Mouse (Mus musculus): ENCODE measurements around the gene Zfp229. TPM values are rescaled to one million over a fixed set of nuclear protein-coding genes. Genes with fewer than 3 reads are reported as not detected.
"Not testable (repeated sequence)": the region's sequence is repeated elsewhere in the genome, so short reads cannot be mapped to it uniquely, and the experiment has no call there.

The Zfp229 gene
- polyA plus RNA-seq, 1 experiment from 2014 or later, result 10.2 TPM

DNA sequence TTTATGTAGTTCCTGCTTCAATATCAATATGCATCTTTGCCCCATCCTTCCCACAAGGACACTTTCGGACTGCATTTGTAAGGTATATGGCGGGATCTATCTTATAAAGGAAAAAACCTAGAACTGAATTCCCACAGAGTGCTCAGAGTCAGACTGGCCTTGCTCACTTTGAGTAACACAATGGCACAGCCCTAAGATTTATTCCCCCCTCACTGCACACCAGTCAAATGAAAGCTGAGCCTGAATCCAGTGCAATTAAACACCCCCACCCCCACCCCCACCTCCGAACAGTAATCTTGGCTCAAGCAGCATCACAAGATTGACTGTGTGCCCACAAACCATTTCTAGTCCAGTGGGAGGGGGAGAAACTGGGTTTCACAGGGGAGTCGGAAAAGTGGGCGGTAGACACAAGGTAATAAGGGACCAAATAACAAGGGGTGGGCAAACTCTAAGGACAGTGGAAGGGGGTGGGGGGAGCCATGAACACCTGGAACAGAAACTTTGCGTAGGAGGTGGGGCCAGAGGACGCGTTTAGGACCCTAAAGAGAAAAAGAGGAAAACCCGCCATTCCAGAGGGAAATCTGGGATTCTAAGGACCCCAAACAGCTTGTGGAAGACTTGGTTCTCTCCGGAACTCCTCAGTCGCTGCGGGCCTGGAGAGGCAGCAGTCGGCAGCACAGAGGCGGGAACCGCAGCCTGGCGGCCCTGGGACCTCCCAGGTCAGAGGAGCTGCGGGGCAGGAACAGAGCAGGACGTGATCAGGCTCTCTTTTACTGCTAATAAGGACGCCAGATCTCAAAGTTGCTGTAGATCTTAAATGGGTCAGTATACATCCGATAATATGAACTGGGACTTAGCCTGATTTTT is 23.0 kb downstream of the Zfp229 start:
- Histone ChIP-seq H3K9me3 (no peaks in the 10 kb centered on the region), H3K4me1 (peaks cover 10% of the 10 kb centered on the region), H3K27me3 (no peaks in the 10 kb centered on the region), H3K27ac (replicated peaks) (no peak overlapping the region), H3K9ac (replicated peaks) (peak overlapping the region; percentile 47; the same call in 1 of the 2 replicates), H3K4me2 (replicated peaks) (peak overlapping the region; percentile 57), H3K36me3 (no peaks in the 10 kb centered on the region), H3K4me3 (peak overlapping the region; percentile 37)
- 13% methylated on average over 20 of the region's 20 CpGs for WGBS
- peak; percentile 66 for ATAC-seq (ENCODE audit: low FRiP score, low read depth)

DNA sequence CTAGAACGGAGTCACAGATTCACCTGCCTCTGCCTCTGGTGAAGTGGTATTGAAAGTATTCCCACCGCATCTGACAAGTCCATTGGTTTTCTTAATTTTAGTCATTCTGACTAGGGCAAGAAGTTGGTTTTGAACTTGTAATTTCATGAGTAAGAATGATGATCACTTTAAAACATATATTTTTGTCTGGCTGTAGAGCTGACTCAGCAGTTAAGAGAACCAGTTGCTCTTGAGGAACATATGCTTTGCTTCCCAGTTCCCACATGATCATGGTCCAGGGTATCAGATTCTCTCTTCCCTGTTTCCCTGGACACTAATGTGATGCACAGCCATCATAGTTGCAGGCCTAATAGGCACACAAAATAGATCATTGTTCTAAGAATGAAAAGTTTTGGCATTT is 39.7 kb downstream of the Zfp229 start:
- H3K9ac ChIP-seq (replicated peaks), result no peak overlapping the region
- no peak overlapping the region for H3K4me2 ChIP-seq (replicated peaks)
- 90% methylated on average over 2 of the region's 2 CpGs for WGBS
- H3K27ac ChIP-seq (replicated peaks), result no peak overlapping the region
- ATAC-seq (ENCODE audit: low FRiP score, low read depth), result no peak
- H3K36me3 ChIP-seq, result no peaks in the 10 kb centered on the region
- H3K9me3 ChIP-seq, result no peaks in the 10 kb centered on the region
- no peaks in the 10 kb centered on the region for H3K27me3 ChIP-seq
- H3K4me1 ChIP-seq, result no peaks in the 10 kb centered on the region
- H3K4me3 ChIP-seq, result no peak overlapping the region

DNA sequence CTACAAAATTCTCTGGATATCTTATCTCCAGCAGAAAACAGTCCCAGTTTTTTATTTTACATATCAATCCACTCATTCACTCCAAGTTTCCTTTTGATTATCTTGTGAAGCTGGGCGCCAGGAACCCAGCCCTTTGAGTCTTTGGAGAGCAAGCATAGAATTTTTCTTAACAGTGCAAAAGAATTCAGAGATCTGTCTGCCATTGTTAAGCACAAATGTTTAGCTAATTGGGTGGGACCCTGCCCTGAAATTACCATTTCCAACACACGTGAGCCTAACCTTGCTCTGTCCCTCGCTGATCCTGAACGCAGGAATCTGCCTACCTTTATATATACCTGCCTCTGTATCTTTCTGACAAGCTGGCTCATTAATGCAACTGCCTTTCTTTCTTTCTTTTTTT is 61.7 kb downstream of the Zfp229 start:
- H3K27me3 ChIP-seq, result no peaks in the 10 kb centered on the region
- no peaks in the 10 kb centered on the region for H3K36me3 ChIP-seq
- 0 out of 2 replicates have a peak, but pooled peaks cover 6% of the 10 kb centered on the region for H3K9me3 ChIP-seq
- no peak overlapping the region for H3K9ac ChIP-seq (replicated peaks)
- H3K27ac ChIP-seq (replicated peaks), result no peak overlapping the region
- ATAC-seq (ENCODE audit: low FRiP score, low read depth), result no peak
- WGBS, result 78% methylated on average over 4 of the region's 4 CpGs
- H3K4me3 ChIP-seq, result no peak overlapping the region
- no peak overlapping the region for H3K4me2 ChIP-seq (replicated peaks)
- H3K4me1 ChIP-seq, result no peaks in the 10 kb centered on the region

DNA sequence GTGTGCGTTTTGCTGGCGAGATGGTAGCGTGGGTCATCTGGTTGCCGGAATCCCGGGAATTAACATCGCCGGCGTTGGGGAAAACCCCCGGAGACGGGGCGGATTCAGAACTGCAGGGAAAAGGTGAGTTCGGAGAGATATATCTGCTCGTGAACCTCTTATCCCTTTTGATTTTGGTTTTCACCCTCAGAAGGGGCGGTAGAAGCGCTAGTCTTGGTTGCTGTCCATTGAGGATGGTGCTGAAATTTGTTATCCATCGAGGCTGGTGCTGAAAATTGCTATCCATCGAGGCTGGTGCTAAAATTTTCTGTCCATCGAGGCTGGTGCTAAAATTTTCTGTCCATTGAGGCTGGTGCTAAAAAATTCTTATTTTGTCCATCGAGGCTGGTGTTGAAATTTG is 70.8 kb downstream of the Zfp229 start:
- not testable (repeated sequence) for H3K9me3 ChIP-seq; H3K4me3 ChIP-seq; H3K4me1 ChIP-seq; H3K9ac ChIP-seq (replicated peaks); H3K36me3 ChIP-seq; H3K27me3 ChIP-seq; ATAC-seq (ENCODE audit: low FRiP score, low read depth); H3K4me2 ChIP-seq (replicated peaks); H3K27ac ChIP-seq (replicated peaks)
- WGBS, result 52% methylated on average over 19 of the region's 19 CpGs

Other genes with a start within 250 kb of the Zfp229 start
- 8.4 and 8.5 TPM in 2 replicates for gene Zfp53, start 241.8 kb upstream of the Zfp229 start, polyA plus RNA-seq (2016; fragmentation: Nextera tagmentation; extraction: Ambion mirVana)
- 2.0 TPM in 2 replicates for gene Zfp52, start 195.3 kb upstream of the Zfp229 start, polyA plus RNA-seq (2016; fragmentation: Nextera tagmentation; extraction: Ambion mirVana)
- gene Zfp948, start 163.8 kb upstream of the Zfp229 start, polyA plus RNA-seq (2016; fragmentation: Nextera tagmentation; extraction: Ambion mirVana), result 13.2 and 14.1 TPM in 2 replicates
- gene Zfp983, start 80.2 kb upstream of the Zfp229 start, polyA plus RNA-seq (2016; fragmentation: Nextera tagmentation; extraction: Ambion mirVana), result 9.2 and 10.7 TPM in 2 replicates
- 14.9 and 15.4 TPM in 2 replicates for gene Gm10226, start 38.9 kb upstream of the Zfp229 start, polyA plus RNA-seq (2016; fragmentation: Nextera tagmentation; extraction: Ambion mirVana)
- gene Zfp760, start 23.1 kb upstream of the Zfp229 start, polyA plus RNA-seq (2016; fragmentation: Nextera tagmentation; extraction: Ambion mirVana), result 22.7 and 24.5 TPM in 2 replicates
- gene Zfp820, start 115.0 kb downstream of the Zfp229 start, polyA plus RNA-seq (2016; fragmentation: Nextera tagmentation; extraction: Ambion mirVana), result 5.7 and 6.3 TPM in 2 replicates
- 8.3 and 9.2 TPM in 2 replicates for gene Zfp995, start 179.1 kb downstream of the Zfp229 start, polyA plus RNA-seq (2016; fragmentation: Nextera tagmentation; extraction: Ambion mirVana)
- gene Zfp942, start 231.7 kb downstream of the Zfp229 start, polyA plus RNA-seq (2016; fragmentation: Nextera tagmentation; extraction: Ambion mirVana), result 23.8 and 25.6 TPM in 2 replicates
- gene Zfp943, start 231.8 kb downstream of the Zfp229 start, polyA plus RNA-seq (2016; fragmentation: Nextera tagmentation; extraction: Ambion mirVana), result 20.8 and 21.7 TPM in 2 replicates

Measured in midbrain, embryonic 12.5 days (tissue).